Mouse (Mus musculus) liver, adult 2 months (tissue): ENCODE measurements around the gene Gabbr2.
A peak's percentile ranks its signal among the peaks of the same experiment; 100 is the strongest.

Source experiments
- CTCF ChIP-seq: fragments of 200-500 bp; IDR thresholded peaks from 2 replicates; pipeline ENCODE4 v1.5.1; 2011; ENCODE audit warnings: low read depth, low read length, control low read depth
- POLR2A ChIP-seq: fragments of 200-500 bp; IDR thresholded peaks from 2 replicates; pipeline ENCODE4 v1.6.1; 2011; ENCODE audit warnings: low read length, control low read depth; ENCODE audit not compliant: insufficient read depth; ENCODE audit errors: extremely low read depth

DNA sequence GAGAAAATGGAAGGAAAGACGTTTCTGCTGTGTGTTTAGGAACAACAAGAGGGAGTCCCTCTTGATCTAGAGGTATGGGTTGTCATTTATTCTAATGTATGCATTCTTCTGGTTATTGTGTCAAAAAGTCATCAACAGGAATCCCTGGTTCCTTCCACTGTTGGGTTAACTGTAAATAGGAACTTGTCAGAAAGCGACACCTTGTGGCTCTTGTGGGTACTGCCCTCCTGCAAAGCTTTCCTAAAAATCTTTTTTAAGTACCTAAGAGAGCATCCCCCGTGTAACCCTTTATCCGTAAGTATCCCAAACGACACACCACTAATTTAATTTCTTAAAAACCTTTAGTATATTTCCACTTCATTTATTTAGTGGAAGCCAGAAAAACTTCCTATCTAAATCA lies 334.6 kb downstream of the Gabbr2 start:
- peak; percentile 61 for TF ChIP-seq CTCF
- no peak for TF ChIP-seq POLR2A
